Mouse (Mus musculus): ENCODE measurements at regions not wholly inside any gene's neighbourhood (a gene's known extent, or its start where the extent isn't known, plus 50 kb on each side); places are given as distances from the start of the nearest gene placed in this dataset.

- Histone ChIP-seq H3K9ac (ENCODE audit: low read length) (no peak overlapping the region), H3K9me3 (ENCODE audit: control insufficient read depth, low read length) (no peaks in the 10 kb centered on the region), H3K4me1 (replicated peaks; ENCODE audit: control insufficient read depth, insufficient read depth, low read length) (no peaks in the 10 kb centered on the region), H3K27me3 (ENCODE audit: control insufficient read depth, insufficient read depth, low read length) (no peaks in the 10 kb centered on the region), H3K36me3 (ENCODE audit: control insufficient read depth, insufficient read depth, low read length) (no peaks in the 10 kb centered on the region), H3K27ac (ENCODE audit: low read depth, low read length) (no peak overlapping the region), H3K4me2 (ENCODE audit: low read depth, low read length, severe bottlenecking) (no peak overlapping the region), H3K4me3 (ENCODE audit: low read depth, low read length) (no peak overlapping the region)
- 70% methylated on average over 10 of the region's 10 CpGs for WGBS
- ATAC-seq (replicated peaks; ENCODE audit: low FRiP score) (no peak), DNase-seq (ENCODE audit: low spot score) (no peak)
Observed at GRCm38 (mm10) chr17:83109792-83110440, 105.2 kb upstream of the Pkdcc start.

GRCm38 (mm10) chr17:83110556-83110955, 104.5 kb upstream of the Pkdcc start:
- no peaks in the 10 kb centered on the region for H3K4me1 ChIP-seq (replicated peaks; ENCODE audit: control insufficient read depth, insufficient read depth, low read length)
- no peak overlapping the region for H3K4me3 ChIP-seq (ENCODE audit: low read depth, low read length)
- no peak for DNase-seq (ENCODE audit: low spot score)
- 88% methylated on average over 8 of the region's 8 CpGs for WGBS
- no peaks in the 10 kb centered on the region for H3K27me3 ChIP-seq (ENCODE audit: control insufficient read depth, insufficient read depth, low read length)
- H3K9me3 ChIP-seq (ENCODE audit: control insufficient read depth, low read length): no peaks in the 10 kb centered on the region
- no peaks in the 10 kb centered on the region for H3K36me3 ChIP-seq (ENCODE audit: control insufficient read depth, insufficient read depth, low read length)
- H3K9ac ChIP-seq (ENCODE audit: low read length): no peak overlapping the region
- no peak overlapping the region for H3K4me2 ChIP-seq (ENCODE audit: low read depth, low read length, severe bottlenecking)
- ATAC-seq (replicated peaks; ENCODE audit: low FRiP score): no peak
- H3K27ac ChIP-seq (ENCODE audit: low read depth, low read length): no peak overlapping the region

- Histone ChIP-seq H3K9ac (ENCODE audit: low read length) (no peak overlapping the region), H3K4me1 (replicated peaks; ENCODE audit: control insufficient read depth, insufficient read depth, low read length) (no peaks in the 10 kb centered on the region)
Observed at GRCm38 (mm10) chr17:83115146-83115545, 99.9 kb upstream of the Pkdcc start.

GRCm38 (mm10) chr17:83115832-83116480, 99.1 kb upstream of the Pkdcc start:
- 36% methylated on average over 5 of the region's 6 CpGs for WGBS
- Histone ChIP-seq H3K9me3 (ENCODE audit: control insufficient read depth, low read length) (no peaks in the 10 kb centered on the region), H3K4me3 (ENCODE audit: low read depth, low read length) (no peak overlapping the region), H3K4me2 (ENCODE audit: low read depth, low read length, severe bottlenecking) (no peak overlapping the region), H3K9ac (ENCODE audit: low read length) (no peak overlapping the region), H3K27me3 (ENCODE audit: control insufficient read depth, insufficient read depth, low read length) (no peaks in the 10 kb centered on the region), H3K4me1 (replicated peaks; ENCODE audit: control insufficient read depth, insufficient read depth, low read length) (no peaks in the 10 kb centered on the region), H3K36me3 (ENCODE audit: control insufficient read depth, insufficient read depth, low read length) (no peaks in the 10 kb centered on the region), H3K27ac (ENCODE audit: low read depth, low read length) (no peak overlapping the region)
- DNase-seq (ENCODE audit: low spot score): no peak
- ATAC-seq (replicated peaks; ENCODE audit: low FRiP score): no peak

More at GRCm38 (mm10) chr17:83115146-83115545, 99.9 kb upstream of the Pkdcc start:
- no peak overlapping the region for H3K27ac ChIP-seq (ENCODE audit: low read depth, low read length)
- 89% methylated on average over 4 of the region's 4 CpGs for WGBS
- no peaks in the 10 kb centered on the region for H3K9me3 ChIP-seq (ENCODE audit: control insufficient read depth, low read length)
- no peaks in the 10 kb centered on the region for H3K27me3 ChIP-seq (ENCODE audit: control insufficient read depth, insufficient read depth, low read length)
- H3K4me3 ChIP-seq (ENCODE audit: low read depth, low read length): no peak overlapping the region
- no peaks in the 10 kb centered on the region for H3K36me3 ChIP-seq (ENCODE audit: control insufficient read depth, insufficient read depth, low read length)
- H3K4me2 ChIP-seq (ENCODE audit: low read depth, low read length, severe bottlenecking): no peak overlapping the region
- no peak for ATAC-seq (replicated peaks; ENCODE audit: low FRiP score)
- DNase-seq (ENCODE audit: low spot score): no peak

- no peaks in the 10 kb centered on the region for H3K27me3 ChIP-seq (ENCODE audit: control insufficient read depth, insufficient read depth, low read length)
- ATAC-seq (replicated peaks; ENCODE audit: low FRiP score): no peak
- H3K9ac ChIP-seq (ENCODE audit: low read length): no peak overlapping the region
- H3K27ac ChIP-seq (ENCODE audit: low read depth, low read length): no peak overlapping the region
- no peaks in the 10 kb centered on the region for H3K9me3 ChIP-seq (ENCODE audit: control insufficient read depth, low read length)
- no peak overlapping the region for H3K4me3 ChIP-seq (ENCODE audit: low read depth, low read length)
- H3K4me2 ChIP-seq (ENCODE audit: low read depth, low read length, severe bottlenecking): no peak overlapping the region
- H3K36me3 ChIP-seq (ENCODE audit: control insufficient read depth, insufficient read depth, low read length): no peaks in the 10 kb centered on the region
- 65% methylated on average over 16 of the region's 16 CpGs for WGBS
- H3K4me1 ChIP-seq (replicated peaks; ENCODE audit: control insufficient read depth, insufficient read depth, low read length): peaks cover 13% of the 10 kb centered on the region
- no peak for DNase-seq (ENCODE audit: low spot score)
Observed at GRCm38 (mm10) chr17:83120665-83121232, 94.3 kb upstream of the Pkdcc start.

- Histone ChIP-seq H3K4me3 (ENCODE audit: low read depth, low read length) (peak overlapping the region; percentile 17; the same call in 1 of the 2 replicates), H3K9me3 (ENCODE audit: control insufficient read depth, low read length) (no peaks in the 10 kb centered on the region), H3K4me1 (replicated peaks; ENCODE audit: control insufficient read depth, insufficient read depth, low read length) (peaks cover 16% of the 10 kb centered on the region), H3K27me3 (ENCODE audit: control insufficient read depth, insufficient read depth, low read length) (no peaks in the 10 kb centered on the region), H3K9ac (ENCODE audit: low read length) (peak overlapping the region; percentile 37; the same call in 1 of the 2 replicates), H3K36me3 (ENCODE audit: control insufficient read depth, insufficient read depth, low read length) (no peaks in the 10 kb centered on the region), H3K27ac (ENCODE audit: low read depth, low read length) (no peak overlapping the region), H3K4me2 (ENCODE audit: low read depth, low read length, severe bottlenecking) (peak overlapping the region; percentile 46)
- peak; percentile 83 for ATAC-seq (replicated peaks; ENCODE audit: low FRiP score)
- WGBS: 5% methylated on average over 20 of the region's 20 CpGs
- DNase-seq (ENCODE audit: low spot score): peak; percentile 71
Observed at GRCm38 (mm10) chr17:83122525-83123280, 92.4 kb upstream of the Pkdcc start.

- Histone ChIP-seq H3K36me3 (ENCODE audit: control insufficient read depth, insufficient read depth, low read length) (no peaks in the 10 kb centered on the region), H3K9ac (ENCODE audit: low read length) (no peak overlapping the region), H3K4me1 (replicated peaks; ENCODE audit: control insufficient read depth, insufficient read depth, low read length) (peaks cover 21% of the 10 kb centered on the region), H3K27me3 (ENCODE audit: control insufficient read depth, insufficient read depth, low read length) (no peaks in the 10 kb centered on the region), H3K27ac (ENCODE audit: low read depth, low read length) (no peak overlapping the region), H3K4me3 (ENCODE audit: low read depth, low read length) (no peak overlapping the region), H3K9me3 (ENCODE audit: control insufficient read depth, low read length) (no peaks in the 10 kb centered on the region), H3K4me2 (ENCODE audit: low read depth, low read length, severe bottlenecking) (no peak overlapping the region)
- ATAC-seq (replicated peaks; ENCODE audit: low FRiP score) (no peak), DNase-seq (ENCODE audit: low spot score) (no peak)
Observed at GRCm38 (mm10) chr17:83125057-83125456, 90.0 kb upstream of the Pkdcc start.

GRCm38 (mm10) chr17:83127842-83128241, 87.2 kb upstream of the Pkdcc start:
- H3K9ac ChIP-seq (ENCODE audit: low read length): no peak overlapping the region
- H3K27ac ChIP-seq (ENCODE audit: low read depth, low read length): no peak overlapping the region
- H3K27me3 ChIP-seq (ENCODE audit: control insufficient read depth, insufficient read depth, low read length): no peaks in the 10 kb centered on the region
- 60% methylated on average over 6 of the region's 6 CpGs for WGBS
- DNase-seq (ENCODE audit: low spot score) (no peak), ATAC-seq (replicated peaks; ENCODE audit: low FRiP score) (no peak)
- peaks cover 15% of the 10 kb centered on the region; the same call in 1 of the 2 replicates for H3K4me1 ChIP-seq (replicated peaks; ENCODE audit: control insufficient read depth, insufficient read depth, low read length)
- H3K4me3 ChIP-seq (ENCODE audit: low read depth, low read length): no peak overlapping the region
- no peak overlapping the region for H3K4me2 ChIP-seq (ENCODE audit: low read depth, low read length, severe bottlenecking)
- no peaks in the 10 kb centered on the region for H3K36me3 ChIP-seq (ENCODE audit: control insufficient read depth, insufficient read depth, low read length)
- no peaks in the 10 kb centered on the region for H3K9me3 ChIP-seq (ENCODE audit: control insufficient read depth, low read length)
